Mouse (Mus musculus): ENCODE data around the gene Vmn1r40. TPM values are rescaled to one million over a fixed set of nuclear protein-coding genes. Genes with fewer than 3 reads are reported as not detected.

The Vmn1r40 gene
- polyA plus RNA-seq, 1 experiment, result not detected

- no peak overlapping the region for H3K4me3 ChIP-seq (ENCODE audit: insufficient read depth, low read depth, low read length)
- H3K4me1 ChIP-seq (ENCODE audit: control insufficient read depth, insufficient read depth, low read length), result no peaks in the 10 kb centered on the region
- no peak overlapping the region for H3K27ac ChIP-seq (ENCODE audit: insufficient read depth, low read depth, low read length)
- TF ChIP-seq POLR2A (IDR thresholded peaks at IDR 0.05; ENCODE audit: insufficient read depth, low read depth, low read length) (no peak), CTCF (IDR thresholded peaks at IDR 0.05; ENCODE audit: insufficient read depth, low read depth, low read length) (no peak)
- WGBS, result 83% methylated on average over 6 of the region's 6 CpGs
Observed at GRCm38 (mm10) chr6:89669556-89669955, 37.8 kb upstream of the Vmn1r40 start.

DNA sequence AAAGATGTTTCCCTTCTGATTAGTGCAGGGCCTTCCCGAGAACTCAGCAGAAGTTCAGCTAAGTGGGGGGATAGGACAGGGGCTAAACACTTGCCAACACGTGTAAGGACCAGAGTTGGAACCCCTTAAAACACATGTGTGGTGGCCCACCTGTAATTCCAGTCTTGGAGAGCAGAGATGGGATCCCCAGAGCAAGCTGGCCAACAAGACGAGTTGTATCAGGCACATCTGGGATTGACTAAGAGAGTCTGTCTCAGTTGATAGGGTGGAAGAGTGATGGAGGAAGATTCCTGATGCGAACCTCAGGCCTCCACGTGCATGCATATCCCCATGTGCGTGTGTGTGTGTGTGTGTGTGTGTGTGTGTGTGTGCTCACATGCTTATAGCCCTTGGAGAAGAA is 35.9 kb upstream of the Vmn1r40 start:
- WGBS, result 84% methylated on average over 6 of the region's 6 CpGs
- H3K27ac ChIP-seq (ENCODE audit: insufficient read depth, low read depth, low read length), result no peak overlapping the region
- no peak for TF ChIP-seq POLR2A (IDR thresholded peaks at IDR 0.05; ENCODE audit: insufficient read depth, low read depth, low read length)
- TF ChIP-seq CTCF (IDR thresholded peaks at IDR 0.05; ENCODE audit: insufficient read depth, low read depth, low read length), result no peak
- no peak overlapping the region for H3K4me3 ChIP-seq (ENCODE audit: insufficient read depth, low read depth, low read length)
- no peaks in the 10 kb centered on the region for H3K4me1 ChIP-seq (ENCODE audit: control insufficient read depth, insufficient read depth, low read length)

- Histone ChIP-seq H3K27ac (ENCODE audit: insufficient read depth, low read depth, low read length) (no peak overlapping the region), H3K4me1 (ENCODE audit: control insufficient read depth, insufficient read depth, low read length) (no peaks in the 10 kb centered on the region), H3K4me3 (ENCODE audit: insufficient read depth, low read depth, low read length) (no peak overlapping the region)
- TF ChIP-seq POLR2A (IDR thresholded peaks at IDR 0.05; ENCODE audit: insufficient read depth, low read depth, low read length) (no peak), CTCF (IDR thresholded peaks at IDR 0.05; ENCODE audit: insufficient read depth, low read depth, low read length) (no peak)
- 87% methylated on average over 7 of the region's 7 CpGs for WGBS
Observed at GRCm38 (mm10) chr6:89672641-89673040, 34.7 kb upstream of the Vmn1r40 start.

- 83% methylated on average over 11 of the region's 11 CpGs for WGBS
- no peak overlapping the region for H3K27ac ChIP-seq (ENCODE audit: insufficient read depth, low read depth, low read length)
- TF ChIP-seq CTCF (IDR thresholded peaks at IDR 0.05; ENCODE audit: insufficient read depth, low read depth, low read length) (no peak), POLR2A (IDR thresholded peaks at IDR 0.05; ENCODE audit: insufficient read depth, low read depth, low read length) (no peak)
- no peak overlapping the region for H3K4me3 ChIP-seq (ENCODE audit: insufficient read depth, low read depth, low read length)
- H3K4me1 ChIP-seq (ENCODE audit: control insufficient read depth, insufficient read depth, low read length), result no peaks in the 10 kb centered on the region
Observed at GRCm38 (mm10) chr6:89673135-89673780, 34.1 kb upstream of the Vmn1r40 start.

GRCm38 (mm10) chr6:89678522-89678921 is 28.8 kb upstream of the Vmn1r40 start:
- Histone ChIP-seq H3K4me1 (ENCODE audit: control insufficient read depth, insufficient read depth, low read length) (no peaks in the 10 kb centered on the region), H3K4me3 (ENCODE audit: insufficient read depth, low read depth, low read length) (no peak overlapping the region)
- WGBS, result 62% methylated on average over 4 of the region's 4 CpGs

DNA sequence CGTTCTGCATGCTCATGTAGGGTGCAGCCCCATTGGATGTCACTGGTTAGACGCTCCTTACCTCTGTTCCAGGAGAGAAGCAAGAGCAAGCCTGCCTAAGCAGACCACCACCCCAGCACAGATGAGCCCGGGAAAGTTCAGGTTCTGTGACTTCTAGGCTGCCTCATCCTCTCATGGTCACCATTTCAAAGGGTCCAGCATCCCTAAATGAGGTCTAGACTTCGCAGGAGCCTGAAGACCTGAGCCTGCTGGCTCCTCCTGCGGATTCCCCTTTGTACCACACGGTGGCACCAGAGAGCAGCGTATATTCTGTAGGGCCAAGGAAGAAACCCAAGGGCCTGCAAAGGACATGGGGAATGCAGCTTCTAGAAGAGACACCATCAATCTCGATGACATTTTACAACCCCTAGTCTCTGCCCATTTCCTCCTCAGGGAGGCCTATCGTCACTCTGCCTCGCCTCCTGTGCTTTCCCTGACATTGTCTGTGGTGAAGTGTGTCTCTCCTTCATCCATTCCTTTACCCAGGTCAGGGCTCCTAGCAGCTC is 28.0 kb upstream of the Vmn1r40 start:
- no peak overlapping the region for H3K27ac ChIP-seq (ENCODE audit: insufficient read depth, low read depth, low read length)
- TF ChIP-seq POLR2A (IDR thresholded peaks at IDR 0.05; ENCODE audit: insufficient read depth, low read depth, low read length) (no peak), CTCF (IDR thresholded peaks at IDR 0.05; ENCODE audit: insufficient read depth, low read depth, low read length) (peak; percentile 84)
- H3K4me1 ChIP-seq (ENCODE audit: control insufficient read depth, insufficient read depth, low read length), result no peaks in the 10 kb centered on the region
- 25% methylated on average over 10 of the region's 10 CpGs for WGBS
- no peak overlapping the region for H3K4me3 ChIP-seq (ENCODE audit: insufficient read depth, low read depth, low read length)

More at GRCm38 (mm10) chr6:89678522-89678921, 28.8 kb upstream of the Vmn1r40 start:
- H3K27ac ChIP-seq (ENCODE audit: insufficient read depth, low read depth, low read length), result no peak overlapping the region
- TF ChIP-seq POLR2A (IDR thresholded peaks at IDR 0.05; ENCODE audit: insufficient read depth, low read depth, low read length) (no peak), CTCF (IDR thresholded peaks at IDR 0.05; ENCODE audit: insufficient read depth, low read depth, low read length) (no peak)

- no peak overlapping the region for H3K27ac ChIP-seq (ENCODE audit: insufficient read depth, low read depth, low read length)
- WGBS, result 15% methylated on average over 8 of the region's 8 CpGs
- H3K4me1 ChIP-seq (ENCODE audit: control insufficient read depth, insufficient read depth, low read length), result no peaks in the 10 kb centered on the region
- TF ChIP-seq POLR2A (IDR thresholded peaks at IDR 0.05; ENCODE audit: insufficient read depth, low read depth, low read length) (no peak), CTCF (IDR thresholded peaks at IDR 0.05; ENCODE audit: insufficient read depth, low read depth, low read length) (peak; percentile 86)
- no peak overlapping the region for H3K4me3 ChIP-seq (ENCODE audit: insufficient read depth, low read depth, low read length)
Observed at GRCm38 (mm10) chr6:89680155-89680554, 27.2 kb upstream of the Vmn1r40 start.

GRCm38 (mm10) chr6:89684231-89684630 is 23.1 kb upstream of the Vmn1r40 start:
- H3K4me3 ChIP-seq (ENCODE audit: insufficient read depth, low read depth, low read length), result no peak overlapping the region
- H3K27ac ChIP-seq (ENCODE audit: insufficient read depth, low read depth, low read length), result no peak overlapping the region
- H3K4me1 ChIP-seq (ENCODE audit: control insufficient read depth, insufficient read depth, low read length), result no peaks in the 10 kb centered on the region
- TF ChIP-seq CTCF (IDR thresholded peaks at IDR 0.05; ENCODE audit: insufficient read depth, low read depth, low read length) (no peak), POLR2A (IDR thresholded peaks at IDR 0.05; ENCODE audit: insufficient read depth, low read depth, low read length) (no peak)
- WGBS, result 60% methylated on average over 1 of the region's 1 CpGs

DNA sequence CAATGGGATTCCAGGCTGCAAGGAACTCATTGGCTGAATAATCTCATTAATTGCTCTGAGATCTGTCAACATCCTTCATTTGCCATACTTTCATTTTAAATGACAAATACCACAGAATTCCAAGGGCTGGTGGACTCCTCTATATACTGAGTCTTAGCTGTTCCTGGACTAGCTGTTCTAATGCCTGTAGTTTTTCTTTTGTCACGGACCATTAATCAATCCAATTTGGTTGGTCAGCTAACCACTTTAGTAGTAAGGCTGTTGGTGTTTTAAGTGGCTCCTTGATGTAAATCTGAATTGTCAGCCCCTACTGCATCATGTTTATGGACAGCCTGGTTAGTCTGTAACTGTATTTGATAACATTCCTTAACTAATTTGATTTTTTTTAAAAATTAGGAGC is 20.2 kb upstream of the Vmn1r40 start:
- 90% methylated on average over 1 of the region's 1 CpGs for WGBS
- TF ChIP-seq CTCF (IDR thresholded peaks at IDR 0.05; ENCODE audit: insufficient read depth, low read depth, low read length) (no peak), POLR2A (IDR thresholded peaks at IDR 0.05; ENCODE audit: insufficient read depth, low read depth, low read length) (no peak)

More for the DNA sequence above, 20.2 kb upstream of the Vmn1r40 start:
- Histone ChIP-seq H3K4me3 (ENCODE audit: insufficient read depth, low read depth, low read length) (no peak overlapping the region), H3K4me1 (ENCODE audit: control insufficient read depth, insufficient read depth, low read length) (no peaks in the 10 kb centered on the region), H3K27ac (ENCODE audit: insufficient read depth, low read depth, low read length) (no peak overlapping the region)

All from olfactory bulb, adult 2 months (tissue).